Mouse (Mus musculus): Measurements from ENCODE around the gene Gm10188. TPM values are rescaled to one million over a fixed set of nuclear protein-coding genes. Genes with fewer than 3 reads are reported as not detected.
A peak's percentile ranks its signal among the peaks of the same experiment; 100 is the strongest.

Gene Gm10188
- polyA plus RNA-seq, 1 experiment from 2014 or later = not detected

- 26% methylated on average over 7 of the region's 7 CpGs for WGBS
- Histone ChIP-seq H3K4me1 (ENCODE audit: insufficient read depth, low read length) (peaks cover 15% of the 10 kb centered on the region), H3K9ac (replicated peaks; ENCODE audit: low read length) (no peak overlapping the region), H3K9me3 (ENCODE audit: low read length) (no peaks in the 10 kb centered on the region), H3K27me3 (ENCODE audit: insufficient read depth, low read length) (peaks cover 11% of the 10 kb centered on the region; the same call in 1 of the 2 replicates), H3K4me3 (ENCODE audit: low read length) (no peak overlapping the region), H3K4me2 (replicated peaks; ENCODE audit: low read depth, low read length) (no peak overlapping the region), H3K27ac (ENCODE audit: low read length) (no peak overlapping the region), H3K36me3 (ENCODE audit: insufficient read depth, low read length) (no peaks in the 10 kb centered on the region)
- no peak for ATAC-seq (ENCODE audit: low FRiP score, low TSS enrichment)
Measured at GRCm38 (mm10) chr1:132210922-132211321, 18.6 kb downstream of the Gm10188 start.

GRCm38 (mm10) chr1:132209400-132209799 lies 20.2 kb downstream of the Gm10188 start:
- Histone ChIP-seq H3K4me3 (ENCODE audit: low read length) (no peak overlapping the region), H3K27ac (ENCODE audit: low read length) (no peak overlapping the region), H3K4me2 (replicated peaks; ENCODE audit: low read depth, low read length) (no peak overlapping the region), H3K4me1 (ENCODE audit: insufficient read depth, low read length) (peaks cover 22% of the 10 kb centered on the region), H3K9ac (replicated peaks; ENCODE audit: low read length) (no peak overlapping the region), H3K36me3 (ENCODE audit: insufficient read depth, low read length) (no peaks in the 10 kb centered on the region), H3K27me3 (ENCODE audit: insufficient read depth, low read length) (peaks cover 7% of the 10 kb centered on the region; the same call in 1 of the 2 replicates), H3K9me3 (ENCODE audit: low read length) (no peaks in the 10 kb centered on the region)
- no peak for ATAC-seq (ENCODE audit: low FRiP score, low TSS enrichment)
- WGBS = 34% methylated on average over 10 of the region's 10 CpGs

- no peak overlapping the region for H3K4me2 ChIP-seq (replicated peaks; ENCODE audit: low read depth, low read length)
- ATAC-seq (ENCODE audit: low FRiP score, low TSS enrichment) = no peak
- peaks cover 22% of the 10 kb centered on the region for H3K4me1 ChIP-seq (ENCODE audit: insufficient read depth, low read length)
- H3K9ac ChIP-seq (replicated peaks; ENCODE audit: low read length) = no peak overlapping the region
- no peaks in the 10 kb centered on the region for H3K36me3 ChIP-seq (ENCODE audit: insufficient read depth, low read length)
- peaks cover 7% of the 10 kb centered on the region; the same call in 1 of the 2 replicates for H3K27me3 ChIP-seq (ENCODE audit: insufficient read depth, low read length)
- no peak overlapping the region for H3K4me3 ChIP-seq (ENCODE audit: low read length)
- H3K27ac ChIP-seq (ENCODE audit: low read length) = no peak overlapping the region
- no peaks in the 10 kb centered on the region for H3K9me3 ChIP-seq (ENCODE audit: low read length)
- WGBS = 17% methylated on average over 4 of the region's 4 CpGs
Measured at GRCm38 (mm10) chr1:132208154-132208553, 21.4 kb downstream of the Gm10188 start.

- Histone ChIP-seq H3K9me3 (ENCODE audit: low read length) (no peaks in the 10 kb centered on the region), H3K36me3 (ENCODE audit: insufficient read depth, low read length) (no peaks in the 10 kb centered on the region), H3K4me1 (ENCODE audit: insufficient read depth, low read length) (peaks cover 16% of the 10 kb centered on the region), H3K4me3 (ENCODE audit: low read length) (no peak overlapping the region), H3K4me2 (replicated peaks; ENCODE audit: low read depth, low read length) (no peak overlapping the region), H3K27me3 (ENCODE audit: insufficient read depth, low read length) (peaks cover 9% of the 10 kb centered on the region), H3K27ac (ENCODE audit: low read length) (no peak overlapping the region), H3K9ac (replicated peaks; ENCODE audit: low read length) (no peak overlapping the region)
- ATAC-seq (ENCODE audit: low FRiP score, low TSS enrichment) = no peak
- WGBS = 89% methylated on average over 3 of the region's 3 CpGs
Measured at GRCm38 (mm10) chr1:132206828-132207227, 22.7 kb downstream of the Gm10188 start.

- peaks cover 2% of the 10 kb centered on the region for H3K27me3 ChIP-seq (ENCODE audit: insufficient read depth, low read length)
Measured at GRCm38 (mm10) chr1:132205958-132206357, 23.6 kb downstream of the Gm10188 start.

GRCm38 (mm10) chr1:132202771-132203170 lies 26.8 kb downstream of the Gm10188 start:
- Histone ChIP-seq H3K4me2 (replicated peaks; ENCODE audit: low read depth, low read length) (no peak overlapping the region), H3K27me3 (ENCODE audit: insufficient read depth, low read length) (peaks cover 24% of the 10 kb centered on the region), H3K9me3 (ENCODE audit: low read length) (no peaks in the 10 kb centered on the region), H3K4me3 (ENCODE audit: low read length) (no peak overlapping the region), H3K36me3 (ENCODE audit: insufficient read depth, low read length) (no peaks in the 10 kb centered on the region), H3K9ac (replicated peaks; ENCODE audit: low read length) (no peak overlapping the region), H3K4me1 (ENCODE audit: insufficient read depth, low read length) (peaks cover 22% of the 10 kb centered on the region; the same call in 1 of the 2 replicates), H3K27ac (ENCODE audit: low read length) (no peak overlapping the region)
- 93% methylated on average over 5 of the region's 5 CpGs for WGBS
- no peak for ATAC-seq (ENCODE audit: low FRiP score, low TSS enrichment)

More at GRCm38 (mm10) chr1:132205958-132206357, 23.6 kb downstream of the Gm10188 start:
- ATAC-seq (ENCODE audit: low FRiP score, low TSS enrichment) = no peak
- Histone ChIP-seq H3K4me3 (ENCODE audit: low read length) (no peak overlapping the region), H3K9me3 (ENCODE audit: low read length) (no peaks in the 10 kb centered on the region), H3K4me1 (ENCODE audit: insufficient read depth, low read length) (peaks cover 15% of the 10 kb centered on the region), H3K4me2 (replicated peaks; ENCODE audit: low read depth, low read length) (no peak overlapping the region), H3K9ac (replicated peaks; ENCODE audit: low read length) (no peak overlapping the region; the same call in 1 of the 2 replicates), H3K36me3 (ENCODE audit: insufficient read depth, low read length) (no peaks in the 10 kb centered on the region), H3K27ac (ENCODE audit: low read length) (no peak overlapping the region)
- 44% methylated on average over 5 of the region's 5 CpGs for WGBS

GRCm38 (mm10) chr1:132201936-132202335 lies 27.6 kb downstream of the Gm10188 start:
- Histone ChIP-seq H3K4me2 (replicated peaks; ENCODE audit: low read depth, low read length) (no peak overlapping the region), H3K27me3 (ENCODE audit: insufficient read depth, low read length) (peaks cover 27% of the 10 kb centered on the region), H3K36me3 (ENCODE audit: insufficient read depth, low read length) (no peaks in the 10 kb centered on the region), H3K4me1 (ENCODE audit: insufficient read depth, low read length) (peaks cover 22% of the 10 kb centered on the region; the same call in 1 of the 2 replicates), H3K9me3 (ENCODE audit: low read length) (no peaks in the 10 kb centered on the region), H3K9ac (replicated peaks; ENCODE audit: low read length) (no peak overlapping the region), H3K27ac (ENCODE audit: low read length) (no peak overlapping the region), H3K4me3 (ENCODE audit: low read length) (no peak overlapping the region)
- ATAC-seq (ENCODE audit: low FRiP score, low TSS enrichment) = no peak
- WGBS = 67% methylated on average over 2 of the region's 2 CpGs

- Histone ChIP-seq H3K9me3 (ENCODE audit: low read length) (no peaks in the 10 kb centered on the region), H3K4me3 (ENCODE audit: low read length) (no peak overlapping the region), H3K4me1 (ENCODE audit: insufficient read depth, low read length) (peaks cover 22% of the 10 kb centered on the region; the same call in 1 of the 2 replicates), H3K27ac (ENCODE audit: low read length) (no peak overlapping the region), H3K36me3 (ENCODE audit: insufficient read depth, low read length) (no peaks in the 10 kb centered on the region), H3K9ac (replicated peaks; ENCODE audit: low read length) (no peak overlapping the region), H3K4me2 (replicated peaks; ENCODE audit: low read depth, low read length) (no peak overlapping the region), H3K27me3 (ENCODE audit: insufficient read depth, low read length) (peaks cover 27% of the 10 kb centered on the region)
- no peak for ATAC-seq (ENCODE audit: low FRiP score, low TSS enrichment)
- WGBS = 40% methylated on average over 4 of the region's 4 CpGs
Measured at GRCm38 (mm10) chr1:132201511-132201860, 28.1 kb downstream of the Gm10188 start.

GRCm38 (mm10) chr1:132200562-132201510 lies 28.7 kb downstream of the Gm10188 start:
- H3K27me3 ChIP-seq (ENCODE audit: insufficient read depth, low read length) = peaks cover 27% of the 10 kb centered on the region

GRCm38 (mm10) chr1:132199934-132200333 lies 29.6 kb downstream of the Gm10188 start:
- Histone ChIP-seq H3K27me3 (ENCODE audit: insufficient read depth, low read length) (peaks cover 30% of the 10 kb centered on the region), H3K27ac (ENCODE audit: low read length) (no peak overlapping the region), H3K4me2 (replicated peaks; ENCODE audit: low read depth, low read length) (peak overlapping the region; percentile 27; the same call in 1 of the 2 replicates)

More at GRCm38 (mm10) chr1:132200562-132201510, 28.7 kb downstream of the Gm10188 start:
- Histone ChIP-seq H3K27ac (ENCODE audit: low read length) (no peak overlapping the region), H3K9ac (replicated peaks; ENCODE audit: low read length) (no peak overlapping the region), H3K4me1 (ENCODE audit: insufficient read depth, low read length) (peaks cover 17% of the 10 kb centered on the region; the same call in 1 of the 2 replicates), H3K4me2 (replicated peaks; ENCODE audit: low read depth, low read length) (peak overlapping the region; percentile 27), H3K36me3 (ENCODE audit: insufficient read depth, low read length) (no peaks in the 10 kb centered on the region), H3K4me3 (ENCODE audit: low read length) (peak overlapping the region; percentile 19), H3K9me3 (ENCODE audit: low read length) (no peaks in the 10 kb centered on the region)
- ATAC-seq (ENCODE audit: low FRiP score, low TSS enrichment) = peak; percentile 66; the same call in 1 of the 2 replicates
- 25% methylated on average over 11 of the region's 11 CpGs for WGBS

More at GRCm38 (mm10) chr1:132199934-132200333, 29.6 kb downstream of the Gm10188 start:
- Histone ChIP-seq H3K4me3 (ENCODE audit: low read length) (peak overlapping the region; percentile 15; the same call in 1 of the 2 replicates), H3K9me3 (ENCODE audit: low read length) (no peaks in the 10 kb centered on the region), H3K4me1 (ENCODE audit: insufficient read depth, low read length) (peaks cover 14% of the 10 kb centered on the region), H3K9ac (replicated peaks; ENCODE audit: low read length) (peak overlapping the region; percentile 25; the same call in 1 of the 2 replicates), H3K36me3 (ENCODE audit: insufficient read depth, low read length) (no peaks in the 10 kb centered on the region)
- no peak for ATAC-seq (ENCODE audit: low FRiP score, low TSS enrichment)
- WGBS = 18% methylated on average over 12 of the region's 12 CpGs

Data from kidney, embryonic 16.5 days (tissue).